Mouse (Mus musculus): ENCODE results near the gene Pde5a.

The Pde5a gene

DNA sequence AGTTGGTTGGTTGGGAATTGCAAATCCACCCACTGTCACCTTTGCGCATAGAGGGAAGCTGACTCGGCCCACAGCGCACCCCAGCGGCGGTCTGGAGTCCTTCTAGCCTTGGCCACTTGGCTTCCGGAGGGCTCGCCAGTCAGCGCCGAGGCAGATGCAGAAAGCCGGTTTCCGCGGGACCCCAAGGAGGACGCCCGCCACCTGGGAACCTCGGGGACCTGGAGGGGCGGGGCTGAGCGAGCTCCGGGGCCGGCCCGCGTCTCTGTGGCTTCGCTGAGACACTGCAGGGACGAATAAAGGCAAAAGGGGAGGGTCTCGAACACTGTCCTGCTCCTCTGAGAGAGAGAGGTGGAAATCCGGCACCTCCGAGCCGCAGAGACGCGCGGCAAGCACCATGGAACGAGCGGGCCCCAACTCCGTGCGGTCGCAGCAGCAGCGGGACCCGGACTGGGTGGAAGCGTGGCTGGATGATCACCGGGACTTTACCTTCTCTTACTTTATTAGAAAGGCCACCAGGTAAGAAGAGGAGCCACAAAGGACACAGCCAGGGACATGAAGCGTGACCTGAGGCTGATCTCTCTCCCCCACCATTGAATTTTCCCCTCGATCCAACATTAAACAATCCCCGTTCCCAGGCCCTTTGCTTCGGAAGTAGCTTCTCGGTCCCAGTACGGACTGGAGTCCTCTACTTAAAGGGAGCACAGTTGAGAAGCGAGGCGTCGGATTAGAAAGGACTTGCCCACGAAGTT is at the start of gene Pde5a:
TSS of gene Pde5a (plus strand) at position 96 of the 749 bp plus-strand sequence.
- ATAC-seq (ENCODE audit: insufficient number of reproducible peaks, low FRiP score, low TSS enrichment), result peak; percentile 47; the same call in 1 of the 2 replicates

DNA sequence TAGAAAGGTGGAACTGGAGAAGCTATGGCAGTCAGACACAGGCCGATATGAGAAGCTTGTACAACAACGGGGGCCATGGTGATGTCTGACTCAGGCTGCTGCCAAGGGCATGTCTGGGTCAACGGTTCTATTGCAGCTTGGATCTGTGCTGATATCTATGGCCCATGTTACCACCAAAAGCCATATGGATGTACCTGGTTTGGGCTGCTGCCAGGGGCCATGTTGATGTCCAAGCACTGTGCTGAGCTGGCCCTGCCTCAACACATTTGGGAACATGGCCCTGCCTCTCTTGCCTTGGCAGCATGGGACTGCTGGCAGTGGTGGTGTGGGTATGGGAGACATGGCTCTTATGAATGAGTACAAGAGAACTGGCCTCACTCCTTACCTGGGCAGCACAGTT is 47.9 kb upstream of the Pde5a start:
- no peak for ATAC-seq (ENCODE audit: insufficient number of reproducible peaks, low FRiP score, low TSS enrichment)

DNA sequence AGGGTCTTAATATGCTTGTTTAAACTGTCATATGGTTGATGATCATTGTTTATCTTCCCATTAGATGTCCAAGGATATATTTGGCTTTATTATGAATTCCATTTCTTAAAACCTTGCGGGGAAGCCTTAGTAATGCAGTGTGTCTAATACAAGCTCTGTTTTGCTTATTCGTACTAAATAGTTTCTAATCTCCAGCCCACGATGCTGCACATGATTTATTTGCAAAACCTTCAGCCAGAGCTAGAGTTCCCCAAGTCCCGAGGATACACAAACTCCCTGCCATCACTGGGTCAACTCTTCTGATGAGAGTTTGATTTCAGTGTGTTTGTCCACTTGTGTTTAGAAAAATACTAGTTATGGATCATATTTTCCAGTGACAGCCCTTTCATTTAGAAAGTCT is 46.4 kb upstream of the Pde5a start:
- ATAC-seq (ENCODE audit: insufficient number of reproducible peaks, low FRiP score, low TSS enrichment), result no peak

DNA sequence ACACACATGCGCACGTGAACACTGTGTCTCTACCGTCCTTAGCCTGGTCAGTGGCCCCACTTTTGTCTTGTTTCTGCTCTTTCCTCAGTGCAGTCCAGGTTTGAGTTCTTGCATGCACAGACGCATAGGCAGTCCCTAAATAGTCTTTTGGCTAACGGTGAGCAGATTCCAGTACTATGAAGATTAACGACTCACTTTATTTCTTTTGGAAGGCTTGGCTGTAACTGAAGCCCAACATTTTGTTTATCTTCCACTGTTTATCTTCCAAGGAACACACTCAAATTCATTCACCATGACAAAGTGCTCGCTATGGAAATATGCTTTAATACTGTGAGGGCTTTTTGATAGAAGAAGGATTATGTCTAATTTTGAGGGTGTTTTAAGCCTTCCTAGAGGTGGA is 43.9 kb upstream of the Pde5a start:
- ATAC-seq (ENCODE audit: insufficient number of reproducible peaks, low FRiP score, low TSS enrichment), result no peak

DNA sequence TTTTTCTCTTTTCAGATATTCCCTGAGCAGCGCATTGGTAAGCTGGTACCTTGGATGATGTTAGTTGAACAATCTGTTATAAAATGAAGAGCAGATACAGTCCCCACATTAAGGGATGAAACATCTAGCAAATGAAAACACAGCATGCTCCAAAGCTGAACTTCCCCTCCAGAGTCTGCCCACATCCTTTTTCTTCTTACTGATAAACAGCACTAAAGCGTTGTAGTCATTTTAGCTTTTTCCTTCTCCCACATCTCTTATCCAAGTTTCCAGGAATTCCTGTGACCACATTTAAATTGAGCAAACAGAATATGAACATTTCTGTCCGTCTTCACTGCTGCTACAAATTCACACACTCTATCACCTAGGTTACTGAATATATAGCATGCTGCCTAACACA is 35.7 kb upstream of the Pde5a start:
- no peak for ATAC-seq (ENCODE audit: insufficient number of reproducible peaks, low FRiP score, low TSS enrichment)

DNA sequence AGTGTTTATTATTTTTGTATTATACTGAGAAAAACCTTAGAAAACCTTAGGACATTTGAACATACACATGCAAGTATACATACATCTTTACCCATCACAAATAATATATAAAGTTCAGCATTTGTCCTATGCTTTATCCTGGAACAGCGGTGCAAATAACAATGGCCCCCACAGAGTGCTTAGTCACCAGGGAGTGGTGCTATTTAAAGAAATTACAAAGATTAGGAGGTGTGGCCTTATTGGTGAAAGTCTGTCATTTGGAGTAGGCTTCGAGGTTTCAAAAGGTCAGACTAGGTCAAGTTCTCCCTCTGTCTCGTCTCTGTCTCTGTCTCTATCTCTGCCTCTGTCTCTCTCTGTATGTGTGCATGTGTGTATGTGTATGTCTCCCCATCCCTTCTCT is 32.9 kb upstream of the Pde5a start:
- ATAC-seq (ENCODE audit: insufficient number of reproducible peaks, low FRiP score, low TSS enrichment), result no peak

DNA sequence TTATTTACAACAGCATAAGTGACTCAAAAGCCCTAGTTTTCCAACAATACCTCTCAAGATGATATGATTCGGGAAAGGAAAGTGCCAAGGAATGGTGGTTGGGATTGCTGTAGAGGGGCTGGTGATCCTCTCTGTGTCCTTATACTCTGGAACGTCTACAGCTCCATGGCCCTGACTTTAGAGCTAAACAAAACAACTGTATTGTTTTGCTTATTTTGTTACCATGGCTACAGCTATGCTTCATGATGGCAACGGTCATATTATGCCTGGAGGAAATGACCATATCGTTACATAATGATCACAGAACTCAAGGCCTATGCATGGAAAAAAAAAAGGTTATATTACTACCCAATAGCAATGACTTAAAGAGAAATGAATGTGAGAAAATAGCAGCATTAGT is 32.1 kb upstream of the Pde5a start:
- no peak for ATAC-seq (ENCODE audit: insufficient number of reproducible peaks, low FRiP score, low TSS enrichment)

DNA sequence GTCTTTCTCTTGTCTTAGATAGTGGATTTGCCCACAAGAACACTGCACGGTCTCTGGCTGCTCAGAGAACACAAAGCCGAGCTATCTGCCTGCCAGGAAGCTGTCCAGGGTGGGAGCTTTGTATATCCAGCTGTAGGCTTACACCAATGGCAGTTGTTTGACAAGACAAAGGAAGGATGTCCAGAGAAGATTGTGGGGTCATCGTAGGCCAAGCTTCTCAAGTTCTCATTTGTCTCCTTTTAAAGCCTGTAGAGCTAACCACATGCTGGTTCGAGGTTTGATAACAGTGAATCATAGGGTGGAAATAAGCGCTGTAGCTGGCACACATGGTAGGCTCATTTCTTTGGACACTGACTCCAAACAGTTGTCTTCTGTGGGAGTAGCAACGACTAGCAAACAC is 24.5 kb upstream of the Pde5a start:
- ATAC-seq (ENCODE audit: insufficient number of reproducible peaks, low FRiP score, low TSS enrichment), result no peak

DNA sequence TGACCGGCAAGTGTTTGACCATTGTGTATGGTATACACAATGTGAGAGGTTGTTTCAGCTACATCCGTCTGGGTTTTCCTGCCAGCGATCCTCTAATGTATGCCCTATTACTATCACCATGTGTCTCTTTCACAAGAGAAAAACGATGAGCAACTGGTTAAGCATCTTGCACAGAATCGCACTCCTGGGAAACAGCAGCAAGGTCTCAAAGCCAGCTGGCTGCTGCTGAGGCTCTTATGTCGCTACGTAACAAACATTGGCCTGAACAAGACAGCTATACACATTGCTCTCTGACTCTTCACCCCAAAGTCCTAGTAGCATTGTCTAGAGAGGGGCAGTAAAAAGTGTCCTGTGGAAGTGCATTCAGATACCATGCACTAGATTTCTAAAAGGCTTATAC is 23.5 kb upstream of the Pde5a start:
- no peak for ATAC-seq (ENCODE audit: insufficient number of reproducible peaks, low FRiP score, low TSS enrichment)

DNA sequence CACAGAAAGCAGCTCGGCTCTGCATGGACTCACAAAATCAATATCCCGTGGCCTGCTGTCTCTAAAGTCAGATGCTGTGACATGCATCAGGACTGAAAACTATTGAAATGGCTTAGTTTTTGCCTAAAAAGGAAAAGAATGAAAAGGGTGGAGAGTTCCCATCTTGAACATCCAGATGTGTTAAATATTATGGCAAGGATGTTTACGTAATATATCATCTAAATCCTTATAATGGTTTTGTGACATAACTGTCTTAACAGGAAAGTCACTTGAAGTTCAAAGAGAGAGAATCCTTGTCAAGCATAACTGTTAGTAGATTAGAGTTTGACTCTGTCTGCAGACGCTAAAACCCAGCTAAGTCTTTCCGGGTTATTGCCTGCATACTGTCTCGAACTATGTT is 20.3 kb upstream of the Pde5a start:
- no peak for ATAC-seq (ENCODE audit: insufficient number of reproducible peaks, low FRiP score, low TSS enrichment)

DNA sequence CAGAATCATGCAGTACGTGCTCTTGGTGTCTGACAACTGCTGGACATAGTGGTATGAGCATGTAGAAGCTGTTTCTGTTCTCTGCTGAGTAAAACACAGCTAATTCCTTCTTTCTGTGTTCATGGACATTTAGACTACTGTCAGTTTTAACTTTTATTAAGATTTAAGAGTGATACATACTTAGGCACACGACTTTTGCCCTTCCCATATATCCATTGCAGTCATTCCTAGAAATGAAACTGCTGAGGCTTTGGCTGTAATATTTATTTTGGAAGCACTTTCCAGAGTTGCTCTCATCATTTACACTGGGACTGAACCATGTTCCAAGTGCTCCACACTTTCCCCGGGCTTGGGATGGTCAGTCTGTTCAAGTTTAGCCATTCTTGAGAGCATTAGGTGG is 18.6 kb upstream of the Pde5a start:
- no peak for ATAC-seq (ENCODE audit: insufficient number of reproducible peaks, low FRiP score, low TSS enrichment)

DNA sequence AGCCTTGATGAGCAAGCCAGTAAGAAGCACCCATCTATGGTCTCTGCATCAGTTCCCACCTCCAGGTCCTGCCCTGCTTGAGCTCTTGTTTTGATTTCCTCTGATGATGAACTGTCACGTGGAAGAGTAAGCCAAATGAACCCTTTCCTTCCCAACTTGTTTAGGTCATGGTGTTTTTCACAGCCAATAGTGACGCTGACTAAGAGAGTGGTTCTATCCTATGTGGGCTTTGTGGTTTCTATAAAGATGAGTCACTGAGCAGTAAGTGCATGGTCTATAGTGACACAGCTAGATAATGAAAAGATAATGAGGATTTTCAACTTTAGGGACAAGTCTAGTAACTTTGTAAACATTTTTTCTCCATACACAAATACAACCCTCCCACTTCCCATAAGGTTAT is 10.1 kb upstream of the Pde5a start:
- ATAC-seq (ENCODE audit: insufficient number of reproducible peaks, low FRiP score, low TSS enrichment), result no peak

DNA sequence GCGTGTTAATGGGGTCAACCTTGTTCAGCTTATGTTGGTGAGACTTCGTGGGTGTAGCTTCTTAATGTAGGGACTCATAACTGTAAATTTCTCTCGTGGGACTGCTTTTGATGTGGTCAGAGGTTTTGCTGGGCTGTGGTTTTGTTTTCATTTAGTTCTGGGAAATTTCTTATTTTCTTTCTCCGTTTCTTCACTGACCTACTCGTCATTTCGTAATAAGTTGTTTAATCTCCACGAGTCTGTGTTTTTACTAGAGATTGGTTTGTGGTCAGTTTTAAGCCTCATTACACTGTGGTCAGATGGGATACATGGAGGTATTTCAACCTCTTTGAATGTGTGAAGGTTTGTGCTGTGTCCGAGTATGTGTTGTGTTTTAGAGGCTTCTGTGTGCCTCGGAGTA is 7.2 kb upstream of the Pde5a start:
- ATAC-seq (ENCODE audit: insufficient number of reproducible peaks, low FRiP score, low TSS enrichment), result no peak

DNA sequence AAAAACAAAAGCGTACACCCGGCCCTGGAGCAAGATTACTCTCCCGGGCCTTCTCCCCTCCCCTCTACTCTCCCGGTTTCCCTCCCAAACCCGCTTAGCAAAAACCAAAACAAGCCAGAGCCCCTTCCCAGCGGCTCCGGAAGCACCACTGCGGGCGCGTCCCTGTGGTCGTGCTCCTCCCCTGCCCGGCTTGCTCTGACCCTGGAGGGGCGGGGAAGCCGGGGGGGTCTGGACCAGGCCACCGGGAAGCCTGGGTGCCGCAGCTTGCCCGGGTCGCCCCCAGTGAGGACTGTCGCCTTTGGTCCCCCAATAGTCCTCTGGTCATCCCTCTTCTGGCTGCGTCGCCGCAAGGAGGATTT is 833 bp downstream of the Pde5a start:
- no peak for ATAC-seq (ENCODE audit: insufficient number of reproducible peaks, low FRiP score, low TSS enrichment)

DNA sequence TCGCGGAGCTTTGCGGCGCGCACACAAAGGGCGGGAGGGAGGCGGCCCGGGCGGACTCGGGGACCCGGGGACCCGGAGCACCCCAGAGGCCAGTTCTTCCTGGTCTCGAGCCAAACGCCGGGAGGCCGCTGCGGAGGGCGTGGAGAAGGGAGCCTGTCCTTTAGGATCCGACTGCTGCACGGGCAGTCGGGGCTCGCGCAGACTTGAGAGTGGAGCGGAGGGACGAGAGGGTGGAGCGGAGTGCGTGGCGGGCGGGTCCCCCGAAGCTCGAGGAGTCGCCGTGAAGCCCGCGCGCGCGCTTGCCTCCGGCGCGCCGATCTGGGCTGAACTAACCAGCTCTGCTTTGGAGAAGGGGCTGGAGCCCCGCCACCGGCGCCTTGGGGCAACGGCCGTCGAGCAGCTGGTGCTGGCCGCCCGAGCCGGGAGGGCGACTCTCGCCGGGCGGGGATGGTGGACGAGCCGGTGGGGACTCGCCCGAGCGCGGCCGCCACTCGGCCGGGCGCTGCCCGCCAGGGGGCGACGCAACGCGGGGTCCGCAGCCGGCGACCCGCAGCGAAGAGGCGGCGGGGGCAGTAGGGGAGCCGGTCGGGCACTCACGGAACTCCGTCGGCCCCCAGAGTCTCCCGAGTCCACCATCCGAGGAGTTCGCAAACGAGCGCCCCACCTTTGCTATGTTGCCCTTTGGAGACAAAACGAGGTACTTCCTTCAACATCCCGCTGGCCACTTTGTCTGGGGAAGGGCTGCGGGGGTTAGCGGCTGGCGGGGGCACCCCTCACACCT is 1.4 kb downstream of the Pde5a start:
- ATAC-seq (ENCODE audit: insufficient number of reproducible peaks, low FRiP score, low TSS enrichment), result peak; percentile 45; the same call in 1 of the 2 replicates

DNA sequence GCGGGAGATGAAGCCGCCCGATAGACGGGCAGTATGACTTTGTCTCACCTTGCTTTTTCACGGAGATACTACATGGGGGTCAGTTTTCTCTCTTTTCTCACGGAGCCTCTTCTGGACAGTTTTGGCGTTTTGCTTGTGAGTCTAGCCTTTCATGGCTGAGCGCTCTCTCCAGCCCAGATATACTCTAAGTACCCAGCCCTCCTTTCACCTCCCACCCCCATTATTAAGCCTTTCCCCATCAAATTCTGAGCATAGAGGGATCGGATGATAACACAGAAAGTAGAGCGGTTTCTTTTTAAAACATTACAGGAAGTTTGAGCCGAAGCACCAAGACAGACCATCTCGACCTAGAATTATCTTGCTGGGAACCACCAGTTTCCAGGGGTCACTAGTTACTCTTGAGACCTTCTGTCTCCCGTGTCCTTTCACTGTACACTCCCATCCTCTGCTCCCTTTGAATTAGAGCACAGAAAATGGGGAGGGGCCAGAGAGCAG is 2.0 kb downstream of the Pde5a start:
- no peak for ATAC-seq (ENCODE audit: insufficient number of reproducible peaks, low FRiP score, low TSS enrichment)

DNA sequence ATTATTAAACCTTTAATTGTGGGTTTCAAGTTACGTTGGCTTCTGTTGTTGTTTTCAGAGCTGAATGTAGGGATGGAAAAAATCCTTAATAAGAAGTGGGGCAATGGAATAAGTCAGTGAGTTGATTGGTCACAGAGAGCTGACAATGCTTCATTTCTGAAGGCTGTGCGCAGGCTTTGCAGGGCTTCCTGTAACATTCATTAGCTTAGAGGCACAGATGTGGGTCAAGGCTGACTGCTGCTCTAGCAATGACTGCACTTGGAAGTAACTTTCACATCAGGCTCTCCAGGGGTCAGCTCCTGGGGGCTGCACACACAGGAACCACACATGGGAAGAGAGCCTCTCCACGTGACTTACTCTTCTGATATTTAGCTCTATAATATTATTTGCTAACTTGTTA is 5.1 kb downstream of the Pde5a start:
- ATAC-seq (ENCODE audit: insufficient number of reproducible peaks, low FRiP score, low TSS enrichment), result no peak

DNA sequence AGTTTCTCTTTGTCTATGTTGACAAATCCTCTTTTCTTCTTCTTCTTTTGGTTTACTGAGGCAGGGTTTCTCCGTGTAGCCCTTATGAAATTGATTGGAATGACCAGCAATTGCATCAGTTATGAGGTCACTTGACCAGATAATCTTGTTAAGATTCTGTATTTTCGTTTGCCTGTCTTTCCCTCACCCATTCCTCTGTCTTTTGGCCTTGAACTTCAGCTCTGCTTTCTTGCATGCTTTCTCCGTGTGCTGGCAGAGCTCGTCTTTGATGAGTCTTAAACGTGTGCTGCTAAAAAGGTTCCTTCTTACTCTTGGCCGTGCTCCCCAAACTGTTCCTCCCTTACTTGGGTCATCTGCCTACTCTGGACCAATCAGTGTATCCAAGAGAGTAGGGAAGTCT is 5.6 kb downstream of the Pde5a start:
- ATAC-seq (ENCODE audit: insufficient number of reproducible peaks, low FRiP score, low TSS enrichment), result no peak

DNA sequence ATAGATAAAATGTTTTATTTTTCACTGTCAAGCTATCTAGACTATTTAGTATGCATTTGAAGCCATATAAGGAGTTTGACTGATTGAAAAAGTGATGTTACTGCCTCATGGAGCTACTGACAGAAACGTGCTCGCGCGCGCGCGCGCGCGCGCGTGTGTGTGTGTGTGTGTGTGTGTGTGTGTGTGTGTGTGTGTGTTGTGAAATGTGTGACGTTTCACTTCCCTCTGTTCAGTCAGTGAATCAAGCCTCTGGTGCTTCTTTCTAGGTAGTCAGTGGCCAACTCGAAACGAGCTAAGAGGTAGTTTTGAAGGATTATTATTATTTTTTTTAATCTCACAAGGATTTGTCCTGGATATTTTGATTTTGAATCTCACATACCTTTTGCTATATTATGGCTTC is 10.7 kb downstream of the Pde5a start:
- no peak for ATAC-seq (ENCODE audit: insufficient number of reproducible peaks, low FRiP score, low TSS enrichment)

DNA sequence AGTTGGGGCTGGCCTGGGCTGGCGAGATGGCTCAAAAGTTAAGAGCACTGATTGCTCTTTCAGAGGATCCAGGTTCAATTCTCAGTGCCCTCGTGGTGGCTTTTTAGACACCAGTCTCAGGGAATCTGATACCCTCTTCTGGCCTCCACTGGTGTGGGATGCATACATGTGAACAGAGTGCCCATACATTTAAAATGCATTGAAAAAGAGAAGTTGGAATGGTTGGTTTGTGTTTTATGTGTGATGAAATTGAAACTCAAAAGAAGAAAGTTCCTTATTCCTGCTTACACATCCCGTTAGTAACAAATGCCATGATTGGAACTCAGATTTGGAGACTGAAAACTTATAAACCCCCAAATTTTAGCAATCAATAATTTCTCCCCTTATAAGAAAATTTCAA is 15.5 kb downstream of the Pde5a start:
- no peak for ATAC-seq (ENCODE audit: insufficient number of reproducible peaks, low FRiP score, low TSS enrichment)

DNA sequence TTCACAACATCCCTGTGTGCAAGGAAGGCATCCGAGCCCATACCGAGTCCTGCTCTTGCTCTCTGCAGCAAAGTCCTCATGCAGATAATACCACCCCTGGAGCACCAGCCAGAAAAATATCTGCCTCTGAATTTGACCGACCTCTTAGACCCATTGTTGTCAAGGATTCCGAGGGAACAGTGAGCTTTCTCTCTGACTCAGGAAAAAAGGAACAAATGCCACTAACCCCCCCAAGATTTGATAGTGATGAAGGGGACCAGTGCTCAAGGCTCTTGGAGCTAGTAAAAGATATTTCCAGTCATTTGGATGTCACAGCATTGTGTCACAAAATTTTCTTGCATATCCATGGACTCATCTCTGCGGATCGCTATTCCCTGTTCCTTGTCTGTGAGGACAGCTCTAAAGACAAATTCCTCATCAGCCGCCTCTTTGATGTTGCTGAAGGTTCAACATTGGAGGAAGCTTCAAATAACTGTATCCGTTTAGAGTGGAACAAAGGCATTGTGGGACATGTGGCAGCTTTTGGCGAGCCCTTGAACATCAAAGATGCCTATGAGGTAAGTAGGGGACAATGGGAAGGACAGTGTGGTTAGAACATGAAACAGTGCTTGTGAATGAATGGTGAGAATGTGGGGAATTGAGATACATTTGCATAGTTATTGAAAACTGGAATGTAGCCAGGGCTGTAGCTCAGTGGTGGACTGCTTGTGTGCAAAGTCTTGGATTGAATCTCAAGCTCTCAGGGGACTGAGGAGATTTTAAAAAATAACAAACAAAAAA is 19.4 kb downstream of the Pde5a start:
- ATAC-seq (ENCODE audit: insufficient number of reproducible peaks, low FRiP score, low TSS enrichment), result no peak

Data from cerebellum, adult (tissue).